Mouse (Mus musculus) brain, adult 2 months (tissue): ENCODE measurements at regions not wholly inside any gene's neighbourhood (a gene's known extent, or its start where the extent isn't known, plus 50 kb on each side); places are given as distances from the start of the nearest gene placed in this dataset.
A peak's percentile ranks its signal among the peaks of the same experiment; 100 is the strongest.

Source experiments
- DNase-seq: peaks from one replicate; pipeline ENCODE4 v3.0.0; 2011; ENCODE audit warnings: low read depth, low spot score

- peak; percentile 81 for DNase-seq
Observed at GRCm38 (mm10) chr13:106562161-106562560, 374.6 kb downstream of the Ipo11 start.

DNA sequence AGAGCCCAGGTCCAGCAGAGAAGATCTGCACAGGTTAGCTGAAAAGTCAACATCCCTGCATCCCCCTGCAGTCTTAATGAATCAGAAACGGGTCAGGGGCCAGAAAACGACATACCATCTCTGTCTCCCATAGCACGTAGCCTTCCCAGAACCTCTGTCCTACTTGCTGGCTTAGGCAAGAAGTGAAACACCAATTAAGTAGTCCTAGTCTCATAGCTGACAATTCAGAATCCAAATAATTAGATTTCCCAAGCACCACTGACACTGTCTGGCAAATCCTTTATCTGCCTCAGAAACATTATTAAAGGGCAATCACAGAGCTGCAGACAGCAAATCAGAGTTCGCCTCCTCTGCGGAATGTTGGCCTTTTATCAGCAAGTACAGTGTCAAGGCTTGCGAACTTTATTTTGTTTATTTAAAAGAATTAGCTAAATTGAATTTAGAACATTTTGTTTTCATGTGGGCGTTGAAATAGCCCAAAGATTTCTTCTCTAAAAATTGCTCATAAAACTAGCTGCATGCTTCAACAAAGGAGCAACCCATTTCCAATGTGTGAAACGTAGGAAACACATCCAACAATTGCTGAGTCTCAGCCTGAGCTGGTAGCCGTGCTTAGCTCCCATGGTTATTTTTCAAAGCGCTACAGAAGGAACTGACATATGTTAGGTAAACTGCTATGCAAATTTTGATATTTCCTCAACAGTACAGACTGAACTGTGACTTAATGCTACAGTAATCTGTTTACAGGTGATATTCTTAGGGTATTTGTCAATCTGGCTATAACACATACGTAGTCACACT is 411.2 kb downstream of the Ipo11 start:
- peak; percentile 76 for DNase-seq

DNA sequence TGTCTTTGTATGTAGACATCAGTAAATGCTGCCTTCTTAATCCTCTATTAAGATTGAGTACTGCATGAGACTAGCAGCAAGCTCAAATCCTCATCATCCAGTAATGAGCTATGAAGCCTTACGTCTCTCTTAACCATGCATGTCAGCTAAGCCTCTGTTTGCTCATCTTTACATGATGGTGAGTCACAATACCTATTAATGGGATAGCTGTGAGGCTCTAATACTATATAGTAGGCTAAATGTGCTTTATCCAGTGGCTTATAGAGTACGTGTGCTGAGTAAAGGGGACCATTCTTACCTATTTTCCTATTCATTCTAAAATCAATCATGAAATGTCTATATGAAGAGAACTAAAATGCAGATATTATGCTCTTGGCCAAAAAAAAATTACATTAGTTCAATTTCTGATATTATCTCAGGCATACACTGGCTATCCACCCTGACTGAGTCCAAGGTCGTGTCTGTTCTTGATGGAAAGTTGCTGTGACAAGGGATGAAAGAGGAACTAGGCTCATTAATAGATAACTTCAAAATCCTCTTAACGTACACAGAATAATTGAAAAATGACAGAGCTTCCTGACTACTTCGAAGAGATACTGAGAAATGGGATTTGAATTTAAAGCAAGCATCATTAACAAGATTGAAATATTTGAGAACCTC is 422.1 kb downstream of the Ipo11 start:
- DNase-seq: no peak

DNA sequence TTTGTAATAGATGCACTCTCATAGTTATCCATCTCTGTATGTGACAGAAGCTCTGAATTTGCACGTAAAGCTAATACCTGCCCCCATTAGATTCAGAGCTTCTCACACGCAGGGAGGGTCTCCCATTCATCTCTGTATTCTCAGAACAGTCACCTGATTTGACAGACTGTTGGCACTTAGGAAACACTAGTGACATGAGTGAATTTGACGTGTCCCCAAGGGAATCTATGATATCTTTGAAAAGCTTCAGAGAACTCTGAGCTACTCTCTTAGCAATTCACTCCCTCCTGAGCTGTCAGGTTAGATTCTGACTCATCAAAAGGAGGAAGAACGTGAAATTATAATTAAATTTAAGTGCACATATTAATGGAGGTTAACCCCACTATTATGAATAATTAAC is 423.1 kb downstream of the Ipo11 start:
- no peak for DNase-seq

GRCm38 (mm10) chr13:106510435-106510834 is 426.3 kb downstream of the Ipo11 start:
- no peak for DNase-seq

DNA sequence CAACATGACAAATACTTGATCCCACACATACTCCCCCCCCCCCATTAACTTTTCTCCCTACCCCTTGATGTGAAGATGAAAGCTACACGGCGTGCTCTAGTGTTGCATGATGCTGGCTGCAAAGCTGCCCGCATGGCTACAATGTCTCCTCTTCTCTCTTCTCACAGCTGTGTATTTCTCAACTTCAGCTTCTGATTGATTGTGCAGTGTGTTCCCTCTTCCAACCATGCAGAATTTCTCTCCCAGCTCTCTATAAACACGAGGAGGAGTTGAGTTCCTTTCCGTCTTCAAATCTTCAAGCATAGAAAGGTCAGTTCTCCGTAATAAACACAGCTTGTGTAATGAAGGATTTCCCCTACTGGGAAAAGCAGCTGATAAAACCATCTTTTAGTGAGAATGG is 435.5 kb downstream of the Ipo11 start:
- peak; percentile 19 for DNase-seq

- no peak for DNase-seq
Observed at GRCm38 (mm10) chr13:106471264-106471663, 465.5 kb downstream of the Ipo11 start.

GRCm38 (mm10) chr13:106454366-106454927 is 482.3 kb downstream of the Ipo11 start:
- DNase-seq: no peak

- DNase-seq: no peak
Observed at GRCm38 (mm10) chr13:106432165-106432564, 504.6 kb downstream of the Ipo11 start.

- peak; percentile 77 for DNase-seq
Observed at GRCm38 (mm10) chr13:106406608-106407038, 530.1 kb downstream of the Ipo11 start.

GRCm38 (mm10) chr13:106392642-106393041 is 544.1 kb downstream of the Ipo11 start:
- peak; percentile 20 for DNase-seq

DNA sequence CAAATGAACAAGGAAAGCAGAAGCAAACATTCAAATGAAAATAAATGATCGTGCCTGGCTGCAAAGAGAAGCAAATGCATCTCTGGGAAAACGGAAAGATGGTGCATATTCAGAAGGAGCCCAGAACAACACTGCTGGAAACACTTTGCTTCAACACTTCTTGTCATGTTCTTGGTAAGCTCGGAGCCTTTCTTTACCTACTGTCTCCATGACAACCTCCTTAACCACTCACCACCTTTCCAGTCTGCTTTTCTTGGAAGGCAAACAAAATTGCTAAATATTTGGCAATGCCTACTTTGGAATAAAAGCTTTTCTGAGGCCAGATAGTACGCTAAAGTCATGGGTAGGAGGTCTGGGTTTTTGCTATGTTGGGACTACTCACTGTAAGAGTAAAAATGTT is 548.1 kb downstream of the Ipo11 start:
- peak; percentile 65 for DNase-seq

DNA sequence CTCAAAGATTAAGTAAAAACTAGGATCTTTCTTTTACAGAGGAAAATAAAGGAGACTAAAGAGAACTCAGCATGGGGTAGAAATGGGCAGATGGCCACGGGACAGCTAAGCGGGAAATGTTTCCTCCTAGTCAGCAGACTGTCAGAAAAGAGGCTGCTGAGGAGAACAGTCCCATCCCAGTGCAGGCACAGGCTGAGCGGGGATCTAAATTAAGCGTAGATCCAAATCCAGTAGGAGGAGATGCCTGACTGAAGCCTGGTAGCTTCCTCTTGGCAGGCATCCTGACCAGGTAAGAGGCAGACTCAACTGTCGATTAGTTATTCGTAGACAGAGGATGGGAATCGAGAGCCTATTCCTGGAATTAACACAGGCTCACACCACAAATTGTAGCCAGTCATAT is 569.2 kb downstream of the Ipo11 start:
- peak; percentile 48 for DNase-seq

DNA sequence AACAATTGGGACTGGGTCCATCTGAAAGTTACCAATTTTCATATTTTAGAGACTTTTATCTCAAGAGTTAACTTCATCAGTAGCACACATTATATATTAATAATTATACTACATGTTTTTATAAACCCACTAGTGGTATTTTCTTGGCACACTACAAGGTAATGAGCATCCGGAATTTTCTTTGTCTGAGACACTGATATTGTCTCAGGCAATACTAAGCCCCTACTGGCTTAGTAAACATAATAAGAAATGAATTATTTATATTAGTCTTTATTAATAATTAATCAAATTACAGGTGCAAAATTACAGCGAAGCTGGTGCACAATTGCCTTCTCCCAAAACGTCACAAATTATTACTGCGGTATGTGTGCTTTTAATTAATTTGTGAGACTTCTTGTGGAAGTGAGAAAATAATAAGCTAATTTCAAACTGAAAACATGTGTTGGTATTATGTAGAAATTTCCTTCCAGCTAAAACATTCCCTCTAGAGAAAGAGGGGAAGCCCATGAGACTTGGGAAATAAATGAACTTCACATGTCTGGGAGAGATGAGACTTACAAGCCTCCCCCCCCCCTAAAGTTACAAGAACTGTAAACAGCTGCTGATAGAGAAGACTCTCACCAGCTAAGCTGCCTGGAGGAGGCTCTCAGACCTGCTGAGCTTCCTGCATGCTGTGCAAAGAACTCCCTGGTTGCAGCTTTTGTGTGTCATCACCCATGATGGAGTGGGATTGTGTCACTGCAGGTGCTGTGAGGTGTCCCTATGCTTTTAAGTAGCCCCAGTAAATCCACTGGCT is 583.9 kb downstream of the Ipo11 start:
- DNase-seq: no peak

DNA sequence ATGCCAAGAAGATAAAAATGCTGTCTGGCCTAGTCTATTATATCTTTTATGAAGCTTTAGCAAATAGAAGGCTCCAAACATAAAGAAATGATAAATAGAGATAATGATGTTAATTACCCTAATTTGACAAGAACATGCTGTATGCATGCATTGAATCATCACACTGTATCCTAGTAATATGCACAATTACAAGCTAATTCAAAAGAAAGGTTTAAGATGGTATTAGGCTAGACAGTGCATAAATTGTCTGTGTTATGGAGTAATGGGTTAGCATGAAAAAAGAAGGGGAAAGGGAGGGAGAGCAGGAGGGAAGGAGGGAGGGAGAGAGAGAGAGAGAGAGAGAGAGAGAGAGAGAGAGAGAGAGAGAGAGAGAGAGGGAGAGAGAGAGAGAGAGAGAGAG is 604.7 kb downstream of the Ipo11 start:
- no peak for DNase-seq

DNA sequence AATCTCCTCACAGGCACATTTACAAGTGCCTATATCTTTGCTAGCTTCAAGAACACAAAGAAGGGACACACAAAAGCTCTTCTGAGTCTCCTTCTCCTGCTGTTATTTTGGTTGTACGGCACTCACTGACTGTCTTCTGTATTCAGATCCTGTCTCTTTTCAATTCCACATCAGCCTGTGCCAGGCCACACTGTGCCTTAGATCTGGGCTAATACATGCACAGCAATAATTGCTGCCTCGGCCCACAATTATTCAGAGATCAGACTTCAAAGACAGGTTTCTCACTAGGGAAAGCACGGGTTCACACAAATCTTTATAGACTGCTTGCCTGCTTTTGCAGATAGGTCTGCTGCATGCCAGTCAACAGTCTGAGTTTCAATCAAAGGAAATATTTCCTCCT is 617.8 kb downstream of the Ipo11 start:
- DNase-seq: peak; percentile 14

DNA sequence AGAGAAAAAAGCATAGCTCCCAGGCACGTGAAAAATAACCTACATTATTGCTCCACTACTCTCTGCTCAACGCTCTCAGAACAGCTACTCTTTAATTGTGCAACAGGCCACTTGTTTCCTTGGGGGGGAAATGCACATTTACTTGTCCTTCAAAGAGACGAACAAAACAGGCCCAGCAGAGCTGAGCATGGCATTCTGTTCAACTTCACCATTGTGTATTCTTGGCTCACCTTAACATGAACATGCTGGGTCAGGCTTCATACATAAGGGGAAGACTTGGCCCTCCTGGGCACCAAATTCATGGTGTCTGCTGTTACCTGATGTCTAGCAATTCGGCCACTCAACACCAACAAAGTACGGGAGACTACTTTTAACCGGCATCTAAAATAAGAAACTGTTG is 618.3 kb downstream of the Ipo11 start:
- DNase-seq: no peak

DNA sequence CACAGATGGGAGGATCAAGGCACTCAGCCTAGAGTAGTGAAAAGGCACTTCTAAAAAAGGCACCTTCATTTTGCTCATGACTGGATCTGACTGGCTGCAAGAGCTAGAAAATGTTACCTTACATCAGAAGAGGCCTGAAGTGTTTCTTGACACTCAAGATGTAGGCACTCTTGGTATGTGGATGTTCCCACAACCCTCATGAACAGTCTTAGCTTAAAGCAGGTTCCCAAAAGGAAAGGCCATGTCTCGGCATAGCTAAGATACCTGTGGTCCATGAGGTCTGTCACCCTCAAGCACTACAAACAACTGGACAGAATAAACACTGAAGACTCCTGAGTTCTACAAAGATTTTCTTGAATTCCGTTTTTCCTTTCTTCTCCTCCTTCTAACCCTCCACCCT is 619.5 kb downstream of the Ipo11 start:
- no peak for DNase-seq

DNA sequence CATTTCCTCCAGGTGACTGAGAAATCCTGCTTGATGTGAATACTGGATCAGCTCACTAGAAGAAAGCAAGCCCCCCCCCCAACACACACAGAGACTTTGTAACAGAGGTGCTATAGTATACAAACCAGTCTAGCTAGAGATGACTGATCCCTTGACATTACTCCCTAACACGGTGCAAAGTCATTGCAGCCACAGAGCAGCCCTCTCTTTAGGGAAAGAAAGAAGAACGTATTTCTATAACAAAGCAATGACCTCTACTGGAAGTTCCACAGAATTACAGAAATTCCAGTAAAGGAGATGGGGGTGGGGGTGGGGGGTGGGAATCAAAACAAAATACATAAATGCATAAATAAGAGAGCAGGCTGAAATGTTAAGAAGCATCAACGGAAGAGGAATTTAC is 655.6 kb downstream of the Ipo11 start:
- peak; percentile 24 for DNase-seq

DNA sequence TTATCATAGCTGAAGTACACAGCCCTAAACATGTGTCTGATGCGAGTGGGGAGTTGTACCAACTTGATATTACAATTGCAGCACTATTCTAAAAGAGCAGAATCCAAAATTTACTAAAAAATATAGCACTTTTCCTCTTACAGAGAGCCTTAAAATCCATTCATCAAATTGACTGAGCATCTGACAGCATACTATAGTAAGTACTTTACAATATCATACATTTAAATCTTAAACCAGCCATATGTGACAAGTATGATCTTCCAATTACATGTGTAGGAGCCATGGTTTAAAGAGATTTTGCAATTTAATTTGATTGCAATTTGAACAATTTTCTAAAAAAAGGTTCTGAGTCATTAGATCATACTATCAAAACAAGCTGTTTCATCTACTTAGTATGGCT is 676.9 kb downstream of the Ipo11 start:
- no peak for DNase-seq
